Mouse (Mus musculus) megakaryocyte, embryonic 14.5 days (primary cell): Measurements from ENCODE around the gene Clmp.

Source experiments
- FLI1 ChIP-seq: IDR thresholded peaks from 2 replicates; pipeline ENCODE4 v1.6.1; 2012; ENCODE audit warnings: low read length, inconsistent platforms, mixed read lengths
- GATA1 ChIP-seq: IDR thresholded peaks from 3 replicates; pipeline ENCODE4 v1.6.1; 2012; ENCODE audit warnings: mixed read lengths, low read length, inconsistent platforms, borderline replicate concordance

DNA sequence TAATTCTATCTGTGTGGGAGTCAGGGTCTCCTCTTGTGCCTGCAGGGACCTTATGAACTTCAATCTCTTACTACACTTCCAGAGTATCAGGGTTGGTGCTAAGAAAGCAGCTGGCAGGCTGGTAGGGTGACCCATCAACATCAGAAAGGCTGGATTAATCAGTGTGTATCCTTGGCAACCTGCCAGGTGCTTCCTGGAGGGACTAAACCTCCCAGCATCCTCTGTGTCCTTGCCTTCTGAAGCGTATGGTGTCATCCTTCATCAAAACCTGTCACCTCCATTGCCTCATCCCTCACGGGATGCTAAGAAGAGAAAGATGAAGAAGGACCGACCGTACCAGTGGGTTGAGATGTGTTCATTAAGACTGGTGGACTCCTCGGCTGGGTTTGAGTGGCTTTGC lies 8.0 kb downstream of the Clmp start:
- no peak for TF ChIP-seq FLI1
- no peak for TF ChIP-seq GATA1
